Mouse (Mus musculus): ENCODE measurements around the gene Notch4.

Notch4 gene

DNA sequence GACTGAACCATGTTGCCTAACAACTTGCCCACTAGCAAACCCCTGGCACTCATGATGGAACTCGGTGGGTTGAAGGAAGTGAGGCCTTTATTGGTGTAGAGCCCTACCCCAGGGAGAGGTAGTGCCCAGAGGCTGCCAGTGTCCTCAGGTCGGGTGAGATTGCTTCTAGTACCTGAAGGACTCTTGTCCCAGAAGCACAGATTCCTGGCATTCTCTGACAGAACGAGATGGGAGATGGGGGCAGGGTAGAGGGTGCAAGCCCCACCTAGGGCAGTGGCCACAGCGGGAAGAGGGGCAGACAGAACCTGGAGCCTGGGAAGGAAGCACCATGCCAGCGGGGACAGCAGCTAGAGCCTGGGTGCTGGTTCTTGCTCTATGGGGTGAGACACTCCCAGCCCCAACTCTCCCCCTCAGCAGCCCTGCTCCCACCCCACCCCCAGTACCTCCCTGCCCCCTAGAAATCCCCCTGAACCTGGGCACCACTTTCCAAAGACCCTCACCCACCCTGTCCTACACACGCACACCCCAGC is 33.6 kb downstream of the Notch4 start, which contains the start of gene Ager:
TSS of gene Ager (plus strand) at position 297 of the 530 bp plus-strand sequence.
- DNase-seq: no peak

DNA sequence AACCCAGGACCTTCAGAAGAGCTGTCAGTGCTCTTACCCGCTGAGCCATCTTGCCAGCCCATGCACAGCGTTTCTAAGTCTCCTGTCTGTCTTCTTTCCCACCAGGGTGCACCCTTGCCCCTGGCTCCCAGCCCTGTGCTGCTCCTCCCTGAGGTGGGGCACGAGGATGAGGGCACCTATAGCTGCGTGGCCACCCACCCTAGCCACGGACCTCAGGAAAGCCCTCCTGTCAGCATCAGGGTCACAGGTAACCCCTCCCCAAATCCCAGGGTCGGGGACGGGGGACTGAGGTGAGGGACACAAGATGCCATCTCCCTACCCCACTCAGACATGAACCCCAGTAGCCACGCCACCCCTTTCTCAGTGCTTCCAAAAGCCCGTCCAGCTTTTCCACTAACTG is 35.8 kb downstream of the Notch4 start:
- no peak for DNase-seq

DNA sequence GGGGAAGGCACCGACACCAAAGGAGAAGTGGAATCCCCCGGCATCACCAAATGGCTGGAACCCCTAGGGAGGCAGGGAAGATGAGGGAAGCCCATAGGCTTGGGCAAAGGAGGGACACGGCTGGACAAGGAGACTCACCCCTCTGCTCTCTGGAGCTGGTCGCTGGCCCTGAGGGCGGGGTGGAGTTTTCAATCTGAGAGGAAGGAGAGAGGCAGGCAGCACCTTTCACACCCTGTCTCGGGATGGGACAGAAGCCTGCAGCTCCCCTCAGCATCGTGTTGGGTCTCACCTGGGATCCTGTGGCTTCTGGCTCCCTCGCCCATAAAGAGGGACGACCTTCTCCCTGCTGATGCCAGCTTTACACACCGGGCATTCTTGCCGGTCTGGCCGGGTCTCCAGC is 37.7 kb downstream of the Notch4 start:
- peak; percentile 11 for DNase-seq

DNA sequence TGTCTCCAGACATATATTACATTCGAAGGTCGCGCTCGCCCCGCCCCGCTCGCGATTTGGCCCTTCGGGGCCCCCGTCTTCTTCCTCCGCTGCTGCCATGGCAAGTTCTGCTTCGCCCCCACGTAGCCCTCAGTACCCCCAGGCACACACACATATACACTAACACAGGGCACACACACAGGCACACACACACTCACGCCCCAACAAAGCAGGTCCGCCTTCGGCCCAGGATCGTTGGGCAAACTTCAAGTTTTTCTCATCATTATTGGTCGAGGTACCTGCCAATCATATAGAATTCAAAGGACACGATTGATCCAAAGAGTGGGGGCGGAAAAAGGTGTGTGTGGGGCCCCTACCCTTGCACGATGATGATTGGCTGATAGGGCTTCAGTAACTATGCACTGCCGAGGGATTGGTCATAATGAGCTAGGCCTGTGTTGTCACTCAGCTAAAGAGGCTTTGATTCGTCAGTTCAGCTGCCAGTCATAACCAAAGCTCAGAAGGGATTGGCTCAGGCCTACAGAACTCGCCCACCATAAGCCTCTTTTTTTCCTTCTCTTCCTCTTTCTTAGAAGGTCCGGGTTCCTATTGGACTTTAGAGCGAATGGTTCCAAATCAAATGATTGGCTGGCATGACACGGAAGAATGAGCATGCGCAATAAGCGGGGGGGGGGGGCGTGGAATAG is 39.5 kb downstream of the Notch4 start, which contains the start of gene Rnf5:
TSS of gene Rnf5 (minus strand) at position 316 of the 686 bp plus-strand sequence.
- peak; percentile 100 for DNase-seq

- peak; percentile 99 for DNase-seq
Observed at GRCm38 (mm10) chr17:34604061-34604508, 40.0 kb downstream of the Notch4 start, which contains the start of gene Agpat1. Gene Agpat1 (plus strand): TSS chr17:34604262.

DNA sequence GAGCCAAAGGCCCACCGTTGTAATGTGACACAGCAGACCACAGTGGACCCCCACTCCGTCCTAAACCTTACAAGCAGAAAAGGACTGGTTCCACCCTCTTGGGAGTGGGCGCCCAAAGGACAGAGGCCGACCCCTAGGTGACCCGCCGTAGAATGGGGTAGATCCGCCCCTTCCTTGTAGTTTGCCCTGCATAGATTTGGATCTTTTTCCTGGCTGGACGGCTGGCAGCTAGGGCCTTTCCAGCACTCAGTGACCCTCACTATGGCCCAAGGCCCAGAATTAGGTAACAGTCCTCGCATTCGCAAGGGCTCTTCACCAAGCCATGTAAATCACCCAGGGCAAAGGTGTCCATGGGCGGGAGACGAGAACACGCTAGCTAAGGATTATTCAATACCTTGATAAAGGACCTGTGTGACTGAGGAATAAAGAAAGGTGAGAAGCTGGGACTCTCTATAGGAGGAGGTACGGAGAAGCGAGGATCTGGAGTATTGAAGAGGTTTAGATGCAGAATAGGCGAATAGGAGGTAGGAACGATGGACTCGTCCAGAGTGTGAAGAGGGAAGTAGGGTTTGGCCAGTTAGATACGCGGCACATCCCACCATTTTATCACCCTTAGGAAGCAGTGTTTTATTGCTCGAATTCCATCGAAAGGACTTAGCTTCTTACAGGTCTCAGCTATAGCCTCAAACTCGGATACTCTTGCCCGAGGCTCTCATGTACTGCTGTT is 40.6 kb downstream of the Notch4 start:
- peak; percentile 67 for DNase-seq

DNA sequence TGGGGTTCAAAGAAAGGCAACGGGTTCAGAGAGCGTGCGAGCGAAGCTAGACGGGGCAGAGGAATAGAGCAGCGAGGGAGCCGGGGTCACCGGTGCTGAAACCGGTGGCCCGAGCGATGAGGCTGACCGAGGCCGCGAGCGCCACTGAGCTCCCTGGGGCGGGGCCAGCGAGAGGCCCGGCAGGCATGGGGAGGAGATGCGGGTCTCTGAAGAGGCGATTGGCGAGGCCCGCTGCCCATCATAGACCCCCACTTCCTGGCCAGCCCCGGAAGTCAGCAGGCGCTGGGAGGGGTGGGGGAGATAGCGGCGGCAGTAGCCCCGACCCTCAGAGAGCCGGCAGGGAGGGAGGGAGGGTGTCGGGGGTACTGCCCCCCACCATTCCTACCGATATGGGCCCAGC is 41.5 kb downstream of the Notch4 start:
- peak; percentile 99 for DNase-seq

DNA sequence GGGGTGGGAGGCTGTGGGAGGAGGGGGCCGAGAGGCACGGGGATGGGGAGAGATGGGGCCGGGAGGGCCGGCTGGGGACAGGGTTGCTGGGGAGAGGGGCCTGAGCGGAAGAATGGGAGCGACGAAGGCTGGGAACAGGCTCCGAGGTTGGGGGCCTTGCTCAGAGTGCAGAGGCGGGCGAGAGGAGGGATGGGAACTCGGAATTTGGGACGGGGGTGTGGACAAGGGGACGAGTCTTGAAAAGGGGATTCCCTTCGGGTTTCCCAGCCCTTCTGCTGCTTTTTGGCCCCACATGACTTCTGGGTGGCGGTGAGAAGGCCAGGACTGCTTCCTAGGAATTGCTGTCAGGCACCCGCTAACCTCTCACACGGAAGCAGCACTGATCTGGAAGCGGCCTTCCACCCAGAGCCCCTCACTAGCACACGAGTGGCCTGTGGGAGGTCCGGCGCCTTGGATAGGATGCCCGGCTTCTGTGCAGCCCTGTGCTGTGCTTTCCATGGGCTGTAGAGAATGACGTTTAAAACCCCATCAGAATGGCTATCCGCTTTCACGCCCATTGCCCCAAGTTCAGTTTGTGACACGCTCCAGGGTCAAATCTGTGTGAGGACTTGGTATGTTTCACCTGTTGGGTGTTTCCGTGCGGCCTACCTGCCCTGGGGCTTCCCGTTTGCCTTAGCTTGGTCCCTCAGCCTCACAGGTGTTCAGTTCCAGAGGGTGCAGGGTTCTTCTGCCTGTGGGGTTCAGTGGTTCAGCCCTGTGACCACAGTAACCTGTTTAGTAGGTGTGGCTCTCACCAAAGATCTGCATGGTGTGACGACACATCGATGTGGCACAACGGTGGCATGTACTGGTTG is 42.3 kb downstream of the Notch4 start:
- no peak for DNase-seq

GRCm38 (mm10) chr17:34607997-34608396 is 43.9 kb downstream of the Notch4 start:
- DNase-seq: no peak

DNA sequence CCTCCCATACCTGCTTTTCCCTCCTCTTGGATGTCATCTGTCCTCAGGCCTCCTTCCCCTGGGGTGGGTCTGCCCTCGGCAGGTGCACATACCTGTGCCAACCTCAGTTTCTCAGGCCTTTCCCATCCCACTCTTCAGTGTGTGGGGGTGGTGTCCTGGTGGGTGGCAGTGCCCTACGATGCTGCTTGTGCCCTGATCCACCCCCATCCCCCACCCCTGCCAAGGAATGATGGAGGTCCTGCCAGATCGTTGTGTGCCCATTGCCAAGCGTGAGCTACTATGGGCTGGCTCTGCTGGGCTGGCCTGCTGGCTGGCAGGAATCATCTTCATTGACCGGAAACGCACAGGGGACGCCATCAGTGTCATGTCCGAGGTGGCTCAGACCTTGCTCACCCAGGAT is 47.0 kb downstream of the Notch4 start:
- DNase-seq: peak; percentile 13

- DNase-seq: no peak
Observed at GRCm38 (mm10) chr17:34613054-34613645, 49.1 kb downstream of the Notch4 start.

- no peak for DNase-seq
Observed at GRCm38 (mm10) chr17:34613830-34614229, 49.8 kb downstream of the Notch4 start.

- DNase-seq: no peak
Observed at GRCm38 (mm10) chr17:34615871-34616270, 51.8 kb downstream of the Notch4 start, which contains the start of gene Egfl8. Gene Egfl8 (minus strand): TSS chr17:34615971.

DNA sequence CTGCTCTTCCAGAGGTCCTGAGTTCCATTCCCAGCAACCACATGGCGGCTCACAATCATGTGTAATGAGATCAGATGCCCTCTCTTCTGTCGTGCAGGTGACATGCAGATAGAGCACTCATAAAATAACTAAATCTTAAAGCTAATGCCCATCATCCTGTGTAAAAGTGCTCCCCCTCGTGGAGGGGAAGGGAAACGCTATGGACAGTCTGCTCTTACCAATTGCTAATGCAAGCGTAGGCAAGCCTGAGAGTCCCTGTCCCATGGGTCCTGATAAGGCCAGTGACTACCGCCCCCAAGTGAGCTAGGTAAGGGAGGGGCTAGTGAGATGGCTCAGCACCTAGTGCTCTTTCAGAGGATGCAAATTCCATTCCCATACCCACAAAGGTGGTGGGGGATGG is 54.9 kb downstream of the Notch4 start:
- peak; percentile 84 for DNase-seq

DNA sequence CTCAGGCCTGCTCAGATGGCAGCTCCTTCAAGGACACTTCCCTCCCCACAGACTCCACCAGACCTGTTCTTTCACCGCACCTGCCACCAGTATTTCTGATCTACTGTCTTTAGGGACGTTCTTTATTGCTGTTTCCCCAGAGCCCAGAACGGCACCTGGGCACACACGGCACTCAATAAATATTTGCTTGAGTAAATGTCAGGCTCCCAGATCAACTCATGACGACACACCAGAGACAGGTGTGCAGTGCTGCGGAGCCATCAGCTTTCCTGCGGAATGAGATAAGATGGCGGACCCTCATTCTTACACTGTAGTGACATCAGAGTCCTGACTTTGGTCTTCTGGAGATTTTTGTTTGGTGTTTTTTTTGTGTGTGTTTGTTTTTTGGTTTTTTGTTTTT is 56.9 kb downstream of the Notch4 start:
- no peak for DNase-seq

- no peak for DNase-seq
Observed at GRCm38 (mm10) chr17:34623161-34623560, 59.1 kb downstream of the Notch4 start.

- no peak for DNase-seq
Observed at GRCm38 (mm10) chr17:34624981-34625380, 60.9 kb downstream of the Notch4 start.

DNA sequence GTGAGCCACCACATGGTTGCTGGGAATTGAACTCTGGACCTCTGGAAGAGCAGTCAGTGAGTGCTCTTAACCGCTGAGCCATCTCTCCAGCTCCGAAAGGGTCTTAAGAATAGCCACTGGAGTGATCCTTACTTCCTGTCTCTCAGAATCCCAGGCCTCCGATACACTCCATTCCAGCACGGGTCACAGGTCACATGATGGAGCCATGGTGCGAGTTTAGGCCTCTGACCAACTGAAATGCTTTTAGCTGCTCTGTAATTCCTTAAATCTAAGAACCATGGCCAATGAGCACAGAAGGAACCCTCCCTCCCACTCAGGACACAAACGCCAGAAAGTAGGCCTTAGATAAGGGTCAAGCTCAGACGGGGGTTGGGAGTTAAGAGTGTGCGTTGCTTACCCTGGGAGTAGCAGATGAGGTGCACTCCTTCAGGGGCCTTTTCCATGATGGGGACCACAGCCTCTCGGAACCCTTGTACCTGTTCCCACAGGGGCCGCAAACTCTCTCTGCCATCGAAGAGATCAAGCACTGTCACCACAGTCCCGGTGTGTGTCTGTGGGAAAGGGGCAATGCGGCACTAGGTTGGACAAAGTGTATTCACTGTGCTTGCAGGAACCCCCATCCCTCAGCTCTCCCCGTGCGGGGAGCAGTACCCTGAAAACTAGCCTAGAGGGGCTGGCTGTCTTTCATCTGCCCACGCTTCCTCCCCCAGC is 62.1 kb downstream of the Notch4 start:
- no peak for DNase-seq

GRCm38 (mm10) chr17:34626773-34627092 is 62.7 kb downstream of the Notch4 start:
- peak; percentile 69 for DNase-seq

GRCm38 (mm10) chr17:34627093-34627942 is 63.2 kb downstream of the Notch4 start:
- DNase-seq: peak; percentile 96

Measured in kidney, postnatal 10 days (tissue).